Comparison of ENCODE assay signal across 7 mouse cellular contexts in genomic region chr7:15945721-15946536, GRCm38 (mm10). TPM values are rescaled to one million over a fixed set of nuclear protein-coding genes. Genes with fewer than 3 reads are reported as not detected.
DNase-seq lines count a peak whose midpoint lies in the region; ATAC-seq lines count a peak whose summit lies in the region.

Gene Nop53, minus strand, starts transcription at chr7:15946074.

- no peaks in the 10 kb centered on the region for H3K9me3 ChIP-seq in intestine, embryonic 15.5 days
- H3K9me3 ChIP-seq in midbrain, embryonic 10.5 days (replicated peaks): no peaks in the 10 kb centered on the region

- peak within 1 kb of the TSS; percentile 71 for H3K9ac ChIP-seq in intestine, embryonic 15.5 days

- intact Hi-C loops in gastrocnemius, postnatal 36 days (cut with DNase I): no loop called here
- intact Hi-C loops in left cerebral cortex, postnatal 25 days (cut with DNase I): loop anchor here (2.0 kb wide), 1 partner anchor 23 kb away; the partner anchor contains the start of gene Selenow

- peak; percentile 89 to 90 for DNase-seq in adrenal gland, adult 18-20 months (ENCODE audit: low spot score in 2 of 2)
- peak; percentile 98 for DNase-seq in embryo, embryonic 11 days
- DNase-seq in gastrocnemius, postnatal 36 days: peak; percentile 85 to 93
- DNase-seq in left cerebral cortex, postnatal 25 days (ENCODE audit: low spot score in 2 of 2): peak; percentile 98
- DNase-seq in midbrain, embryonic 10.5 days (ENCODE audit: low spot score): peak; percentile 94
- peak; percentile 85 for DNase-seq in right cerebral cortex, postnatal 4 days

- H3K4me1 ChIP-seq in intestine, embryonic 15.5 days (replicated peaks): peaks cover 19% of the 10 kb centered on the region
- peaks cover 29% of the 10 kb centered on the region for H3K4me1 ChIP-seq in midbrain, embryonic 10.5 days

- peak within 1 kb of the TSS; percentile 71 for H3K4me2 ChIP-seq in intestine, embryonic 15.5 days (replicated peaks)

- 2% methylated on average over 59 of the region's 59 CpGs for WGBS in intestine, embryonic 15.5 days
- WGBS in midbrain, embryonic 10.5 days: 2% methylated on average over 59 of the region's 59 CpGs

- H3K36me3 ChIP-seq in intestine, embryonic 15.5 days: peaks cover 31% of the 10 kb centered on the region
- peaks cover 36% of the 10 kb centered on the region for H3K36me3 ChIP-seq in midbrain, embryonic 10.5 days

- peak within 1 kb of the TSS; percentile 68 for H3K4me3 ChIP-seq in intestine, embryonic 15.5 days (replicated peaks)
- H3K4me3 ChIP-seq in midbrain, embryonic 10.5 days: peak within 1 kb of the TSS; percentile 77

- peak within 1 kb of the TSS; percentile 95 for H3K27ac ChIP-seq in intestine, embryonic 15.5 days
- H3K27ac ChIP-seq in midbrain, embryonic 10.5 days (replicated peaks): peak within 1 kb of the TSS; percentile 97

- H3K27me3 ChIP-seq in intestine, embryonic 15.5 days (replicated peaks): no peaks in the 10 kb centered on the region
- 0 out of 2 replicates have a peak, but pooled peaks cover 10% of the 10 kb centered on the region for H3K27me3 ChIP-seq in midbrain, embryonic 10.5 days (ENCODE audit: low read depth, poor library complexity, severe bottlenecking)

- peak; percentile 94 for ATAC-seq in intestine, embryonic 15.5 days

RNA-seq across cellular contexts. Expression of gene Nop53, which starts in this region (rescaled TPM):
- total RNA-seq in adrenal gland, adult 18-20 months (2021): 100 to 1,000 TPM; 181 to 185 TPM
- total RNA-seq in gastrocnemius, postnatal 36 days (2021): 10 to 100 TPM; 81.3 to 97.1 TPM
- polyA plus RNA-seq in intestine, embryonic 15.5 days (2015; fragmentation: Nextera tagmentation; extraction: Ambion mirVana): 161 and 174 TPM in 2 replicates
- 100 to 1,000 TPM in 1 of 2 experiments, 10 to 100 TPM in 1; 98.5 to 104 TPM for total RNA-seq in left cerebral cortex, postnatal 25 days (2021)
- polyA plus RNA-seq in midbrain, embryonic 10.5 days (2016; fragmentation: Nextera tagmentation; extraction: Ambion mirVana): 181 and 183 TPM in 2 replicates

Comparison
In these comparisons a context has a peak if more than half of its experiments do, and no peak if none do; other contexts are left out.
1. Peak in every context shown above with its lines: DNase-seq, ATAC-seq, H3K4me3 ChIP-seq and H3K27ac ChIP-seq.